9 mouse cellular contexts compared by ENCODE assay signal in the genomic region with DNA sequence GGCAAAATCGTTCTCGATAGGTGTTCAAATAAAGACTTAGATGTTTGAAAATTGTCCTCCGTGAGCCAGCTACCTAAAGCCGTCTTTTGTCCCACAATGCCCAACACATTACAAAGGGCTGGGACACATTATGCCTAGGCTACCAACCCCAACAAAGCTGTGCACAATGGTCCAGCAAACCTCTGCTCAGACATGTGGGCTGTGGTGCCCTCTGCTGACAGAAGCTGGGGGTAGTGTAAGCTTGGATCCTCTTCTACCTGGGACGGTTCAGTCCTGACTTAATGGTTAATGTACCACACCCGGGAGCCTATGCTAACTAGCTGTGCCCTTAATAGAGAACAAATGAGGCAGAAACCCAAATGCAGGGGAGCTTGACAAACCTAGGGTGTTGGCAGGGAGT. TPM values are rescaled to one million over a fixed set of nuclear protein-coding genes. Genes with fewer than 3 reads are reported as not detected.
DNase-seq lines count a peak whose midpoint lies in the region; ATAC-seq and TF ChIP-seq lines count a peak whose summit lies in the region.
"Had no signal": no experiment of that assay in that cellular context is flagged by ENCODE, and none has a peak within 500 bp of the region (broad histone marks: within the 10 kb centered on the region; RNA-seq: fewer than 3 reads in every experiment).

No protein-coding gene starts in this region.

- no peak overlapping the region for H3K9ac ChIP-seq in hindbrain, postnatal 0 days (replicated peaks; ENCODE audit: low read length)
- H3K9ac ChIP-seq: limb, embryonic 15.5 days had no signal

- intact Hi-C loops in left cerebral cortex, adult 2 months (cut with DNase I), result no loop called here

- peak; percentile 56 for TF ChIP-seq CTCF in left cerebral cortex, adult 2 months (IDR thresholded peaks at IDR 0.05)
- peak; percentile 79 for TF ChIP-seq CTCF in cortical plate, adult 2 months (IDR thresholded peaks at IDR 0.05; ENCODE audit: extremely low read depth, insufficient read depth, low read length)
- TF ChIP-seq CTCF in hindbrain, postnatal 0 days (IDR thresholded peaks at IDR 0.05; ENCODE audit: low read depth), result peak; percentile 80

- no peak overlapping the region for H3K27ac ChIP-seq in left cerebral cortex, adult 2 months
- H3K27ac ChIP-seq in cortical plate, adult 2 months (ENCODE audit: insufficient read depth, low read length), result no peak overlapping the region
- H3K27ac ChIP-seq in hindbrain, postnatal 0 days, result no peak overlapping the region
- H3K27ac ChIP-seq: limb, embryonic 15.5 days had no signal

- no peaks in the 10 kb centered on the region for H3K36me3 ChIP-seq in hindbrain, postnatal 0 days (ENCODE audit: insufficient read depth, low read length)

- no peak for TF ChIP-seq POLR2A in cortical plate, adult 2 months (IDR thresholded peaks at IDR 0.05; ENCODE audit: extremely low read depth, insufficient read depth, low read length)

- no peak overlapping the region for H3K4me3 ChIP-seq in left cerebral cortex, adult 2 months
- no peak overlapping the region for H3K4me3 ChIP-seq in cortical plate, adult 2 months (ENCODE audit: insufficient read depth, low read length)
- no peak overlapping the region for H3K4me3 ChIP-seq in hindbrain, postnatal 0 days (ENCODE audit: low read length)
- H3K4me3 ChIP-seq: limb, embryonic 15.5 days had no signal

- H3K4me2 ChIP-seq in hindbrain, postnatal 0 days (ENCODE audit: low read depth, low read length), result no peak overlapping the region
- H3K4me2 ChIP-seq: limb, embryonic 15.5 days had no signal

- H3K9me3 ChIP-seq in hindbrain, postnatal 0 days (ENCODE audit: low read length), result no peaks in the 10 kb centered on the region
- H3K9me3 ChIP-seq: limb, embryonic 15.5 days had no signal

- H3K27me3 ChIP-seq in hindbrain, postnatal 0 days (ENCODE audit: insufficient read depth, low read length), result no peaks in the 10 kb centered on the region
- H3K27me3 ChIP-seq: limb, embryonic 15.5 days had no signal

- WGBS in hindbrain, postnatal 0 days, result 43% methylated on average over 6 of the region's 6 CpGs

- peak in 1 of 2 experiments; percentile 48 for DNase-seq in left cerebral cortex, adult 2 months (ENCODE audit: extremely low spot score in 1 of 2, low spot score in 2 of 2)
- no peak for DNase-seq in left cerebral cortex, adult 8-10 months (ENCODE audit: low spot score in 2 of 2)
- peak; percentile 16 for DNase-seq in Muller cell, postnatal 12 days (ENCODE audit: inconsistent ontology term)
- peak; percentile 75 for DNase-seq in hindbrain, postnatal 0 days (ENCODE audit: low spot score)
- DNase-seq in mesoderm, embryonic 11.5 days (ENCODE audit: low read depth, low spot score), result peak; percentile 53
- DNase-seq in ovary, postnatal 10 days (ENCODE audit: low spot score), result no peak
- no peak for DNase-seq in heart, adult 8-10 months (ENCODE audit: low spot score)

- ATAC-seq in hindbrain, postnatal 0 days, result 0 out of 2 replicates have a peak, but pooled peaks have one; percentile 57

- no peaks in the 10 kb centered on the region for H3K4me1 ChIP-seq in cortical plate, adult 2 months (ENCODE audit: control insufficient read depth, insufficient read depth, low read length)
- H3K4me1 ChIP-seq in hindbrain, postnatal 0 days (ENCODE audit: insufficient read depth, low read length), result no peaks in the 10 kb centered on the region

RNA-seq across cellular contexts. Expression of a gene that starts 12.3 kb away (rescaled TPM):
- 10 to 100 TPM; 72.1 to 74.0 TPM for total RNA-seq in left cerebral cortex, adult 2 months (2021)
- total RNA-seq in left cerebral cortex, adult 8-10 months (2022), result 10 to 100 TPM; 63.9 to 73.8 (median 69.4) TPM
- polyA plus RNA-seq in cortical plate, adult 2 months (2012; rRNA removed), result 28.3 TPM in 2 replicates
- 293 and 343 TPM in 2 replicates for total RNA-seq in hindbrain, postnatal 0 days (2014; rRNA removed)
- polyA plus RNA-seq in hindbrain, postnatal 0 days (2015; fragmentation: Nextera tagmentation; extraction: Ambion mirVana), result 15.8 and 19.2 TPM in 2 replicates
- total RNA-seq in heart, adult 8-10 months (2022), result 1 to 10 TPM in 1 of 4 experiments, under 1 TPM in 3; 0.53 to 2.5 (median 0.73) TPM

RNA-seq across cellular contexts. Expression of a gene that starts 12.3 kb away (rescaled TPM):
- total RNA-seq in left cerebral cortex, adult 2 months (2021), result 10 to 100 TPM; 11.0 to 15.2 TPM
- total RNA-seq in left cerebral cortex, adult 8-10 months (2022), result 10 to 100 TPM; 14.8 to 23.4 (median 18.9) TPM
- polyA plus RNA-seq in cortical plate, adult 2 months (2012; rRNA removed), result 27.4 and 34.0 TPM in 2 replicates
- 57.9 and 72.8 TPM in 2 replicates for total RNA-seq in hindbrain, postnatal 0 days (2014; rRNA removed)
- 29.9 and 33.5 TPM in 2 replicates for polyA plus RNA-seq in hindbrain, postnatal 0 days (2015; fragmentation: Nextera tagmentation; extraction: Ambion mirVana)
- total RNA-seq in heart, adult 8-10 months (2022), result 10 to 100 TPM; 18.0 to 21.1 (median 19.4) TPM

RNA-seq across cellular contexts. Expression of a gene that starts 33.2 kb away (rescaled TPM):
- total RNA-seq in left cerebral cortex, adult 2 months (2021), result 10 to 100 TPM; 14.1 to 19.3 TPM
- 10 to 100 TPM; 15.3 to 20.3 (median 17.5) TPM for total RNA-seq in left cerebral cortex, adult 8-10 months (2022)
- 10.4 and 11.0 TPM in 2 replicates for polyA plus RNA-seq in cortical plate, adult 2 months (2012; rRNA removed)
- 11.4 and 17.0 TPM in 2 replicates for total RNA-seq in hindbrain, postnatal 0 days (2014; rRNA removed)
- polyA plus RNA-seq in hindbrain, postnatal 0 days (2015; fragmentation: Nextera tagmentation; extraction: Ambion mirVana), result 3.2 and 4.8 TPM in 2 replicates
- total RNA-seq in heart, adult 8-10 months (2022), result 1 to 10 TPM; 7.0 to 9.1 (median 8.0) TPM

RNA-seq across cellular contexts. Expression of a gene that starts 36.6 kb away (rescaled TPM):
- 10 to 100 TPM; 66.5 to 72.6 TPM for total RNA-seq in left cerebral cortex, adult 2 months (2021)
- total RNA-seq in left cerebral cortex, adult 8-10 months (2022), result 10 to 100 TPM; 65.6 to 69.4 (median 67.4) TPM
- polyA plus RNA-seq in cortical plate, adult 2 months (2012; rRNA removed), result 123 and 124 TPM in 2 replicates
- 145 and 157 TPM in 2 replicates for total RNA-seq in hindbrain, postnatal 0 days (2014; rRNA removed)
- polyA plus RNA-seq in hindbrain, postnatal 0 days (2015; fragmentation: Nextera tagmentation; extraction: Ambion mirVana), result 136 and 141 TPM in 2 replicates
- 10 to 100 TPM in 3 of 4 experiments, 1 to 10 TPM in 1; 9.5 to 13.4 (median 11.7) TPM for total RNA-seq in heart, adult 8-10 months (2022)

Comparison
In these comparisons a context has a peak if more than half of its experiments do, and no peak if none do; other contexts are left out.
1. DNase-seq: peak in Muller cell, postnatal 12 days (single experiment), hindbrain, postnatal 0 days (single experiment) and mesoderm, embryonic 11.5 days (single experiment); none in left cerebral cortex, adult 8-10 months (0 of 2), ovary, postnatal 10 days (single experiment) and heart, adult 8-10 months (single experiment).
2. RNA of a gene that starts 12.3 kb away (total RNA-seq): 293 to 343 TPM in hindbrain, postnatal 0 days, 72.1 to 74.0 TPM in left cerebral cortex, adult 2 months and 63.9 to 73.8 TPM in left cerebral cortex, adult 8-10 months; 0.53 to 2.5 TPM in heart, adult 8-10 months; every median in the first group is over 10 times any median in the second.
3. Peak in every context shown above with its lines, with median percentiles within 50 percentile points of each other: CTCF ChIP-seq.